Mouse (Mus musculus) lung, postnatal 0 days (tissue): Measurements from ENCODE around the gene Arl2. TPM values are rescaled to one million over a fixed set of nuclear protein-coding genes. Genes with fewer than 3 reads are reported as not detected.

Experiments used
- ATAC-seq: fragments of 200-750 bp; cut with Nextera tagmentation; 2 replicates; pipeline ENCODE4 v1.8.0; 2017; ENCODE audit warnings: moderate library complexity
- DNase-seq: peaks from one replicate; pipeline ENCODE4 v3.0.0-alpha.2; 2016; ENCODE audit warnings: low spot score
- H3K27ac ChIP-seq: fragments of 300-500 bp; sonication (generic); 2 replicates; pipeline ENCODE4 v1.5.1; 2014; ENCODE audit warnings: antibody characterized with exemption, mild to moderate bottlenecking, low read length, mixed read lengths
- H3K27me3 ChIP-seq: fragments of 300-500 bp; sonication (generic); replicated peaks from 2 replicates; pipeline ENCODE4 v1.6.1; 2014; ENCODE audit warnings: low read length, mixed read lengths; ENCODE audit not compliant: insufficient read depth
- H3K36me3 ChIP-seq: fragments of 300-500 bp; sonication (generic); 2 replicates; pipeline ENCODE4 v1.6.1; 2014; ENCODE audit warnings: low read length, mixed read lengths; ENCODE audit not compliant: insufficient read depth
- H3K4me1 ChIP-seq: fragments of 300-500 bp; sonication (generic); 2 replicates; pipeline ENCODE4 v1.6.1; 2014; ENCODE audit warnings: antibody characterized with exemption, low read depth, low read length, mixed read lengths; ENCODE audit not compliant: insufficient read depth
- H3K4me2 ChIP-seq: fragments of 300-500 bp; sonication (generic); replicated peaks from 2 replicates; pipeline ENCODE4 v1.6.1; 2014; ENCODE audit warnings: low read depth, mild to moderate bottlenecking, low read length, moderate library complexity, mixed read lengths
- H3K4me3 ChIP-seq: fragments of 300-500 bp; sonication (generic); 2 replicates; pipeline ENCODE4 v1.5.1; 2014; ENCODE audit warnings: low read depth, low read length
- H3K9ac ChIP-seq: fragments of 300-500 bp; sonication (generic); replicated peaks from 2 replicates; pipeline ENCODE4 v1.6.1; 2014; ENCODE audit warnings: low read depth, mild to moderate bottlenecking
- H3K9me3 ChIP-seq: fragments of 300-500 bp; sonication (generic); 2 replicates; pipeline ENCODE4 v1.6.1; 2016; ENCODE audit warnings: low read length, mixed read lengths
- CTCF ChIP-seq: IDR thresholded peaks from 2 replicates; pipeline ENCODE4 v1.5.1; 2016; ENCODE audit warnings: antibody characterized with exemption, mild to moderate bottlenecking
- EP300 ChIP-seq: IDR thresholded peaks from 2 replicates; pipeline ENCODE4 v1.6.1; 2016; ENCODE audit warnings: antibody characterized with exemption, mild to moderate bottlenecking, control low read depth
- WGBS: fragments of 180-500 bp; shearing (Covaris S2); extraction: QIAGEN DNeasy Blood & Tissue Kit; methylation state at CpG from one replicate; pipeline ENCODE4 v1.1.7; 2014; 5-methylcytosine and 5-hydroxymethylcytosine counted together
- polyA plus RNA-seq: library from polyadenylated mRNA; unstranded; fragments of >200 nt; fragmentation: Nextera tagmentation; extraction: Ambion mirVana; gene quantifications from 2 replicates; pipeline ENCODE4 v1.2.1, GENCODE M21; 2015

The Arl2 gene
- polyA plus RNA-seq, 1 experiment from 2014 or later, result 64.6 TPM

DNA sequence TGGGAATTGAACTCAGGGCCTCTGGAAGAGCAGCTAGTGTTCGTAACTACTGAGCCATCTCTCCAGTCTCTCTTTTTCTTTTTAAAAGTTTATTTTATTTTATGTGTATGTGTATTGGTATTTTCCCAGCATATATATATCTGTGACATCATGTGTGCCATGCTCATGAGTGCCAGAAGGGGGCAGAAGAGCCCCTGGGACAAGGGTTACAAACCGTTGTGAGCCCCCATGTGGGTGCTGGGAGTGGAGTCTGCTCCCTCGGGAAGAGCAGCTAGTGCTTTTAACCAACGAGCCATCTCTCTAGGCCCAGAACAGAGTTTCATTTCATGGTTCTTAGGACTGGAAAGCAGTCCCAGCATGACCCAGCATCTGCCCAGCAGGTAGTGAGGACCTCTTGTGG, 25.4 kb upstream of the Arl2 start:
- H3K4me3 ChIP-seq, result no peak overlapping the region
- ATAC-seq, result no peak
- WGBS, result 67% methylated on average over 4 of the region's 4 CpGs
- H3K27me3 ChIP-seq, result no peaks in the 10 kb centered on the region
- no peak overlapping the region for H3K9ac ChIP-seq
- H3K9me3 ChIP-seq, result no peaks in the 10 kb centered on the region
- DNase-seq, result no peak
- no peak overlapping the region for H3K27ac ChIP-seq
- H3K4me1 ChIP-seq, result no peaks in the 10 kb centered on the region
- H3K4me2 ChIP-seq, result no peak overlapping the region
- peak; percentile 26 for TF ChIP-seq CTCF
- no peak for TF ChIP-seq EP300
- no peaks in the 10 kb centered on the region for H3K36me3 ChIP-seq

DNA sequence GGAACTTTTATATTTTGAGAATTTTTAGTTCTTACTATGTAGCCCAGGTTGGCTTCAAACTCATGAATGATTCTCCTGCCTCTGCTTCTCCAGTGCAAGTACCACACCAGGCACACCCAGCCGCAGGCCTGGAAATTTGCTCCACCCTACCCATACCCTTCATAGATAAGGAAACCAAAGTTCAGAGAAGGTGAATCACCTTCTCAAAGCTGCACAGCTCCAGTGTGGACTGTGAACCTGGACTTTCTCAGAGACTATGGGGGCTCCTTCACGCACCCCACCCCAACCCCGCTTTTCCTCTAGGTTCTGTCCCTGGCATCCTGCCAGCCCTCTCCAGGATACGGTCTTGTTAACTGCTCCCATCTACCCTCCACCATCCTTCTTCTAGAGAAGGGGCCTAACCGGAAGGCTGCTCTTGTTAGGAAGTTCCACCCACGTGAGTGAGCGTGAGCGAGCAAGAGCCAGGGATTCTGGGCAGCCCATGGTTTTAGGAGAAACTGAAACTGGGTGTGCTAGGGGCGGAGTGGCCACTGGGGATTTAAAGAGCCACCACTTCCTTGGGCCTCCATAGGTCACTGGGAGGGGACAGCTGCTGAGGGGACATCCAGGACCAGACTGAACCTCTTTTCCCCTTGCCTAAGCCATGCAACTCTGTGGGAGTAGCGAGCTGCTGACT, 22.7 kb upstream of the Arl2 start:
- Histone ChIP-seq H3K4me1 (no peaks in the 10 kb centered on the region), H3K4me3 (no peak overlapping the region), H3K9ac (no peak overlapping the region), H3K27ac (no peak overlapping the region), H3K9me3 (no peaks in the 10 kb centered on the region), H3K27me3 (no peaks in the 10 kb centered on the region), H3K36me3 (no peaks in the 10 kb centered on the region), H3K4me2 (peak overlapping the region; percentile 33; the same call in 1 of the 2 replicates)
- peak; percentile 53 for DNase-seq
- WGBS, result 36% methylated on average over 10 of the region's 10 CpGs
- ATAC-seq, result peak; percentile 72
- TF ChIP-seq EP300 (no peak), CTCF (0 out of 2 replicates have a peak, but pooled peaks have one; percentile 7)

DNA sequence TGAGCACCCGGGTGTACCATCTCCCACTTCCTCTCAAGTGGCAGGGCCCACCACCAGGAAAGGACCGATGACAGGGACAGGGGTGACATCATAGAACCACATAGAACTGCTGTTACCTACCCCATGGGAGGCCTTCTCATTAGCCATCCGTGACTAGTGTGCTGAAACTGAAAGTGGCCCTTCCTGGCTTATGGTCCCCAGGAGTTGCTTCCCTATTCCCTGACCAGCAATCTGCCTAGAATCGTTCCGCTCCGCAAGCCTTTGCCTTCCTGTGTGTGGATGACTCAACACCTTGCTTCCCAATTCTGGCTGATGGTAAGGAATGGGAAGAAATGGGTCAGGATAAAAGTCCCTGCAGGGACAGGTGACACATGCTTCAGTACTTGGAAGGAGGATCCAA, 15.9 kb upstream of the Arl2 start:
- no peaks in the 10 kb centered on the region for H3K9me3 ChIP-seq
- 52% methylated on average over 6 of the region's 6 CpGs for WGBS
- no peaks in the 10 kb centered on the region for H3K36me3 ChIP-seq
- ATAC-seq (peak; percentile 32; the same call in 1 of the 2 replicates), DNase-seq (no peak)
- no peaks in the 10 kb centered on the region for H3K27me3 ChIP-seq
- H3K4me1 ChIP-seq, result no peaks in the 10 kb centered on the region
- no peak overlapping the region for H3K27ac ChIP-seq
- H3K9ac ChIP-seq, result no peak overlapping the region
- H3K4me2 ChIP-seq, result no peak overlapping the region
- H3K4me3 ChIP-seq, result no peak overlapping the region
- TF ChIP-seq EP300 (no peak), CTCF (no peak)

DNA sequence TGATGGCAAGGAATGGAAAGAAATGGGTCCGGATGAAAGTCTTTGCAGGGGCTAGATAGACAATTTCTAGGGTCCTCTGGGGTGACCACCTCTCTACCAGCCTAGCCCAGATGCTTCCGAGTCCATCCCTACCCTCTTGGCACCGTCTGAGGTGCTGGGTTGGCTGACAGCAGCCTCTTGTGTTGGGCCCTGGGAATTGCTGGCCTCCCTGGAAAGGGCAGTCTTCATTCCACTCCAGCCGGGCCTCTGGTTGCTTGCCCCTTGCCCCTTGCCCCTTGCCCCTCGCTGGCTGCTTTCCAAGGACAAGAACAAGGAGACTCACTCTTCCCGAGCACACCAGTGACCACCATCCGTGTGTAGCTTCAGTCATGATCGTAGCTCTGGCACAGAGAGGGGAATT, 15.0 kb upstream of the Arl2 start:
- no peak overlapping the region for H3K27ac ChIP-seq
- no peak for DNase-seq
- no peak for TF ChIP-seq EP300
- peak; percentile 32; the same call in 1 of the 2 replicates for TF ChIP-seq CTCF
- WGBS, result 61% methylated on average over 8 of the region's 8 CpGs
- H3K4me3 ChIP-seq, result no peak overlapping the region
- no peak for ATAC-seq
- H3K27me3 ChIP-seq, result no peaks in the 10 kb centered on the region
- no peak overlapping the region for H3K4me2 ChIP-seq
- no peaks in the 10 kb centered on the region for H3K4me1 ChIP-seq
- H3K9me3 ChIP-seq, result no peaks in the 10 kb centered on the region
- no peak overlapping the region for H3K9ac ChIP-seq
- no peaks in the 10 kb centered on the region for H3K36me3 ChIP-seq

DNA sequence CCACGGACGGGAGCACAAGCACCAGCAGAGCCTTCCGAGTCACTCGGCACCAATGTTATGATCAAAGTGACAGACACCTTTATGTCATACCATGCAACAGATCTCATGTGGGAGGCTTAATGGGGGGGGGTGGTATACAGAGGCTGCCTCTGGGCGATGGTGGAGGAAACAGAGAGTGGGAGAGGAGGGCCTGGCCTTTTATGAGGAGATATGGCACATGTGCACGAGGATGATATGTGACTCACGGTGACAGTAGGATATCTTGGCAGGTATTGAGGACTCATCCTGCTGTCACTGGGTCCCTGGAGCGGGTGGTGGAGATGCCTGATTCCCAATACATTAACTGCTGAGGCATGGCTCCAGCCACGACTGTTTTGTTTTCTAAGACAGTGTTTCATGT, 13.8 kb upstream of the Arl2 start:
- Histone ChIP-seq H3K4me2 (no peak overlapping the region), H3K4me3 (no peak overlapping the region), H3K36me3 (no peaks in the 10 kb centered on the region), H3K27me3 (no peaks in the 10 kb centered on the region), H3K4me1 (no peaks in the 10 kb centered on the region), H3K9me3 (no peaks in the 10 kb centered on the region), H3K27ac (no peak overlapping the region), H3K9ac (no peak overlapping the region)
- 81% methylated on average over 9 of the region's 9 CpGs for WGBS
- TF ChIP-seq CTCF (no peak), EP300 (no peak)
- DNase-seq (no peak), ATAC-seq (no peak)

DNA sequence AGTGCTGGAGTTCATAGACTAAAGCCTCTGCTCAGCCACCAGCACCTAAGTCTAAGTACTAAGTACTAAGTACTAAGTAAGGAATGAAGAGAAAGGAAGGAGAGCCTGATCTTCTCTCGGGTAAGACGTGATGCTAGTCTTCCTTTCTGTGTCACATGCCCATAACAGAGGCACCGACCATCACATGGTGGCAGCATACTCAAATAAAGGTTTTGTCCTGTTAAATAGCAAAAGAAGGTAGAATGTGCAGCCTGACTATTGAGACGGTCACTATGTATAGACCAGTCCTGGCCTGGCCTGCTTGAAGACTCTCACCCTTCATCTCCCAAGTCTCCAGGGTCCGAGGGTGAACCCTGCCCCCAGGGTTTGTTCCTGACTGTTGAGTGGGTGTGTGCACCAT, 3.5 kb upstream of the Arl2 start:
- Histone ChIP-seq H3K36me3 (no peaks in the 10 kb centered on the region), H3K4me1 (no peaks in the 10 kb centered on the region; the same call in 1 of the 2 replicates), H3K9ac (no peak overlapping the region), H3K27me3 (no peaks in the 10 kb centered on the region), H3K9me3 (no peaks in the 10 kb centered on the region), H3K4me2 (no peak overlapping the region), H3K27ac (no peak overlapping the region), H3K4me3 (no peak overlapping the region)
- DNase-seq (no peak), ATAC-seq (no peak)
- WGBS, result 72% methylated on average over 5 of the region's 5 CpGs
- TF ChIP-seq CTCF (no peak), EP300 (no peak)
